Mouse (Mus musculus) gastrocnemius, postnatal 10 days (tissue): Measurements from ENCODE around the gene B230217C12Rik. TPM values are rescaled to one million over a fixed set of nuclear protein-coding genes. Genes with fewer than 3 reads are reported as not detected.
"Not testable (repeated sequence)": the region's sequence is repeated elsewhere in the genome, so short reads cannot be mapped to it uniquely, and the experiment has no call there.

Source experiments
- DNase-seq: peaks from one replicate; pipeline ENCODE4 v3.0.0; 2021; ENCODE audit warnings: mixed read lengths
- total RNA-seq, 2 experiments: library from RNA; stranded (reverse); gene quantifications; 2 replicates each; pipeline ENCODE4 v1.2.3; 2021

Gene B230217C12Rik
- total RNA-seq, 2 experiments from 2014 or later, result 0.95 to 1.1 TPM

DNA sequence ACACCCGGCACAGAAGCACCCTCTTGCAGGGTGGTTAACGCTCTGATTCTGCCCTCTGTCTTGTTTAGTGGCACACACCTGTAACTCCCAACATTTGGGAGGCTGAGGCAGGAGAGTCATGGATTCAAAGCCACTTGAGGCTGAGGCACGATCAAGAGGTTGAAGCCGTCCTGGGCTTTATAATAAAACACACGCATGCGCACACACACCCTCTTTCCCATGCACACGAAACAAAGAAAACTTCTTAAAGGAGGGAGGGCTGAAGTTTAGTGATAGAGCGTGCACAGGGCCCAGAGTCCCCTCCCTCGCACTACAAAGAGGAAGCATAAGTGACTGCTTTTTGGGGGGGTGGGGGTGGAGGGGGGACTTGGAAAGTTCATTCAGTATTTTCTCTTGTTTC is 14.6 kb upstream of the B230217C12Rik start:
- no peak for DNase-seq

DNA sequence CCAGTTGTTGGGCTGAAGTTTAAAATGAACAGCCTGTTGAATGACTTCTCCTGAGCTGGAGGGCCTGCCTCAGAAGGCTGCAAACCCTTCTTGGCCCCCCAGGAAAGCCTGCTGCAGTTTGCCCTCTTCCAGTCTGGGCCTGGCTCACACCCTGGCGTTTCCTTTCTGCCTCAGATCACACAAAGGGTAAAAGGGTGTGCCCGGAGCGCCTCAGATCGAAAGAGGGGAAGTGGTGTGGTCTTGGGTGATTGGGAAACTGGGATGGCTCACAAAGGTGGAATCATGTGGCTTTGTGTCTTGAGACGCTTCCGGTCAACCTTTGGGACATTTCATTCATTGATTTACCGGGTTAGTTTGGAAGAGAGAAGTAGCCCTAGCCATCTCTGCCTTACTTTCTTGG is 14.2 kb upstream of the B230217C12Rik start:
- no peak for DNase-seq

DNA sequence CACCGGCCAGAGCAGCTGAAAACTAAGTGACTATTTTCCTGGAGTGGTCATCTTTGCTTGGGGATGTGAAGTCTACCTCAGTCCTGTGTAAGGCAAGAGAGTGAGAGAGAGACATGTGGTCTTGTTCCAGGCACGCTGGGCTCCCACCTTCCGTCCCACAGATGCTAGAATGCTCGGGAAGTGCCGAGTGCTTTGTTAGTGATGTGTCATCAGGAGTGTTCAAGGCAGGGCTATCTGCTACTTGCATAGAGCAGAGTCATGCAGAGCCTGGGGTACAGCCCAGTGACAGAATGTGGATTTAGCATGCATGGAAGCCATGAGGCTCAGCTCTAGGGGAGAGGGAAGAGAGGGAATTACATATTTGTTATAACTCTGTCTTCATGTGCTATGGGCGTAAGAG is 12.9 kb upstream of the B230217C12Rik start:
- DNase-seq, result no peak

DNA sequence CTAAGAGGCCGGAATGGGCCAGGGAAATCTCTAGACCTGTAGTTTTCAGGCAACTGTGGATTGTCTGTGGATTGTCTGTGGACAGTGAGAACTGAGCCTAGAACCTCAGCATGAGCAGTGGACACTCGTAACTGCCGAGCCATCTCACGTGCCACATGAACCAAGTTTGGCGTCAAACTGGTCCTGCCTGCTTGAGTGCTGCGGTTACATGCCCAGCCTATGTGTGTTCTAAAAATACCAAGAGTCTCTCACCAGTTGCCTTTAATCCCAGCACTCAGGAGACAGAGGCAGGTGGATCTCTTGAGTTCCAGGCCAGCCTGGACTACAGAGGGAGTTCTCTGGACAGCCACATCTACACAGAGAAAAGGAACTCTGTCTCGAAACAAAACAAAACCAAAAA is 11.2 kb upstream of the B230217C12Rik start:
- DNase-seq, result no peak

DNA sequence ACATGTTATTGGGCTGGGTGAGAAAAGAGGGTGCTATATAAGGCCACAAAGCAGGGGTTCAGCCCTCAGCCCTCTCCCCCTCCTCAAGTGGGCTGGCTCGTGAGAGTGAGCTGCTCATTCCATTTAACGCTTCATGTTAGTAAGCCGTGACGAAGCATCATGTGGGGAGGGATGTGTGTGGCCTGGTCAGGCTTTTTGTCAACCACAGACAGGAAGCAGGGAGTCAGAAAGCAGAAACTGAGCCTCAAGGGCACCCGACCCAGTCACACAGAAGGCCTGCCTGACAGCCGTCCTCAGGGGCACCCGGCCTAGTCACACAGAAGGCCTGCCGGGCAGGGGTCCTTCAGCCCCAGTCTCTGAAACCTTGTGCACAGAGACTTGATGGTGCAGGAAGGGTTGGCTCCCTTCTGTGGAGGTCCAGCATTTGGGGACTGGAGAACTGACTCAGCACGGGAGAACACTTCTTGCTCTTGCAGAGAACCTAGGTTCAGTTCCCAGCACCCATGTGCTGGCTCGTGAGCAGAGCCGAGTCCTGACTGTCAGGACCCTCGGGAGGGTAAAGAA is 10.6 kb upstream of the B230217C12Rik start:
- no peak for DNase-seq

DNA sequence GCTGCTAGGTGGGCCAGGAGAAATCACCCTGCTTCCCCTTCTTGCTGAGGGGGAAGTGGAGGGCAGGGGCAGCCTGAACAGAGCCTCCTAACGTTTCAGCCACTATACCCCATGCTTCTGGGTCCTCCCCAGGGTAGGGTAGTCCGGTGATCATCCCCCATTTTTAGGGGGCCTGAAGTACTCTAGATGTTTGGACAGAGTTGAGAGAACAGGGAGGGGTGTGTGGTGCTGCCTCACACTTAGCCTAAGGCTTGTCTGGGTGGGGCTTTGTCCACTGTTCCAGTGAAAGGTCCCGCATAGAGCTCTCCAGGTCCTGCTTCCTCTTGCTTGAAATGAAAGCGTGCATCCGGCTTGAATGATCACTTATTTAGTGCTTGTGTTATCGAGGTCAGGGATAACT is 10.1 kb upstream of the B230217C12Rik start:
- DNase-seq, result no peak

DNA sequence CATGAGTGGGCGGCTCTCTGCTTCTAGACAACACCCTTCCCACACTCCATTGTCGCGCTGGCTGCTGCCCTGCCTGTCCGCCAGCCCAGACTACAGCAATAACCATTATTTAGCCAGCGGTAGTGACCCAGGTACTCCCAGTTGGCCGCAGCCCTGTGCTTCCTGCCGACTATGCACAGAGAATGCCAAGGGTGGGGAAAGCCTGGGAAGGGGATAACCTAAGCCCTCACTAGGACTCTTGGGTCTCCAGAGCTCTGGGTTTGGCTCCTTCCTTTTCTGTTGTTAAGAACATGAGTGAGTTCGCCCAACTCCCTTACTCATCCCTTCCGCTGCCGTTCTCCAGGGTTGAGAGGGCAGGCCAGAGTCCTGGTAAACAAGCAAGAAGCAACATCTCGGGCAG is 8.6 kb upstream of the B230217C12Rik start:
- DNase-seq, result no peak

DNA sequence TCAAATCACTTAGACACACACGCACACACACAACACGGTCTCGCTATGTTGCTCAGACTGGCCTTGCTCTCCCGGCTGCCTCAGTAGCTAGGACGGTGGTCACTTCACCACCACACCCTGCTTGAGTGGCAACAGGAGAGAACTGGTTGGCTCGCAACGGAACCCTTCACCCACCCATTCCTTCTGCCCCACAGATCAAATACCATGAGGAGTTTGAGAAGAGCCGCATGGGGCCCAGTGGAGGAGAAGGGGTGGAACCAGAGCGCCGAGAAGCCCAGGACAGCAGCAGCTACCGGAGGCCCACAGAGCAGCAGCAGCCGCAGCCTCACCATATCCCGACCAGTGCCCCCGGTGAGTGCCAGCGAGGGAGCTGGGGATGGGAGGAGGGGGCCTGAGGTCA is 7.2 kb upstream of the B230217C12Rik start:
- DNase-seq, result no peak

DNA sequence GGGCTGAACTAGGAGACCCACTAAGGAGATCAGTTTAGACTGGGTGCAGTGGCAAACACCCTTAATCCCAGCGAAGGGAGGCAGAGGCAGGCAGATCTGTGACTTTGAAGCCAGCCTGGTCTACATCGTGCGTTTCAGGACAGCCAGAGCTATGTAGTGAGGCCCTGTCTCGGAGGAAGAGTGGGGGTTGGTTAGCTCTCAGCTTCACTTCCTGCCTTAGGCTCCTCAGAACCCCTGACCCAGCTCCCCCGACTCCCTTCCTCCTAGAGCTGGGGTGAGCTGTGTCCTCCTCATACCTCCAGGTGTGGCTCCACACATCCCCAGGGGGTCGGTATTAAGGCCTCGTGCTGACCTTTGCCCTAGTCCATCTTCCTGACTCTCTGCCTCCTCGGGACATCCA is 4.0 kb upstream of the B230217C12Rik start:
- no peak for DNase-seq

DNA sequence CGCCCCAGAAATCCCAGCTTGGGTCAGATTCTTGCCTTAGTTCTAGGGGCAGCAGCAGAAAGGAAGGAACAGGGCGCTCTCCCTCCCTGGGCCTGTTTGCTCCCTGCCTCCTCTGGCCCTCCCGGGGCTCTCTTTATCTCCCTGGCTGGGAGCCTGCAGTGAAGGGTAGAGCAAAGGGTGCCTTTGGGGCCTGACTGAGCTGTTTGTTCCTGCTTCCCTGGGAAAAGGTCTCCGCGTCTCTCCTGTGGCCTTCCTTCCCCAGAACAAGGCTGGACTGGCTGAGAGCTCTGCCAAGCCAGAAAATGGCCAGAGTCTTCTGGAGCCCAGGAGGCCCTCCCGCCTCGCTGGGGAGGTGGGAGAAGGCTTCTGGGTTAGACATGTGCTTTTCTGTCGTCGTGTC is 3.5 kb upstream of the B230217C12Rik start:
- DNase-seq, result not testable (repeated sequence)

DNA sequence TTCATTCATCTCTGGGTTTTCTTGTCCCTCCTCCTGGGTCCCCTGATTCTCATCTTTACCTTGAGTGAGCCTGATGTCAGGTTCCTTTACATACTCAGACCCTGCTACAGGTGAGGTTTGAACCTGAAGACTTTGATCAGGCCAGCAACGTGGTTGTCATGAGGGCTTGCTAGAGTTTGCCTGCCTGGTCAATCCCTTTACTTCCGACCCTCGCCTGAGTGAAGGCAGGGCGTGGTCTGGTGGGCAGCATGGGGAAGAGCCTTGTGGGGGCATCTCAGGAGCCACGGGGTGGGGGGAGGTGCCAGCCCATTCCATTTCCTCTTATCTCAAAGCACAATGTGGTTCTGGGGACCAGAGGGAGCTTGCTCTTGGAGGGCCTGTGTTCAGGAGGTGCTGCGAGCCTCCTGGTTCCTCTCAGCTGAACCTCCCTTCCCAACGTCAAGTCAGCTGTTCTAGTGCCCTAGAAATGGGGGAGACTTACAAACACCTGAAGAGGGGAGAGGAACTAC is 2.9 kb upstream of the B230217C12Rik start:
- no peak for DNase-seq

DNA sequence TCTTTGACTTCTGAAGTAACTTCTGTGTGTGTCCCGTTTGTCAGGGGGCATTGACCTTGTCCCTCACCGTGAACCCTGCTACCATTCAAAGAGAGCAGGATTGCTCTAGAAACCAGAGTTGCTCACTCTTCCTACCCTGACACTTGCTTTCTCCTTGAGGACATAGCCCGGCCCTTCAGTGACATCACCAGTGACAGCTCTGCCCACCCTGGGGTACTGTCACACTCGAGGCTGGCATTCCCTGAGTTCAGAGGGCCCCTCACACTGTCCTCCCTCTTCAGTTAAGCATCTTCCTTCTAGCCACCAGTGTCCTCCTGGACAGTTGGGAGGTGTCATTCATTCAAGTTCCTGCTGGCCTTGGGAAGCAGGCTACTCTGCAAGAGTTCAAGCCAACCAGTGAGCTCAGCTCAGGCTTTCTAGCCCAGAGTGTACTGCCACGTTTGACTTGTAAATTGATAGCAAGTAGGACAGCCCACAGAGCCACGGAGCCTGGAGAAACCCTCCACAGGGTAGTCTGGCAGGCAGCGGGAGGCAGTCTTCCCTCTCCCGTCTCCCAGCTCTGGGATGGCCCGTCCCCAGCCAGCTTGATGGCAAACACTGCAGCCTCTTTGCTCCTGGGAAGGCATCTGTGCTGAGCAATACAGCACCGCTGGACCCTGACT is 1.7 kb upstream of the B230217C12Rik start:
- no peak for DNase-seq

DNA sequence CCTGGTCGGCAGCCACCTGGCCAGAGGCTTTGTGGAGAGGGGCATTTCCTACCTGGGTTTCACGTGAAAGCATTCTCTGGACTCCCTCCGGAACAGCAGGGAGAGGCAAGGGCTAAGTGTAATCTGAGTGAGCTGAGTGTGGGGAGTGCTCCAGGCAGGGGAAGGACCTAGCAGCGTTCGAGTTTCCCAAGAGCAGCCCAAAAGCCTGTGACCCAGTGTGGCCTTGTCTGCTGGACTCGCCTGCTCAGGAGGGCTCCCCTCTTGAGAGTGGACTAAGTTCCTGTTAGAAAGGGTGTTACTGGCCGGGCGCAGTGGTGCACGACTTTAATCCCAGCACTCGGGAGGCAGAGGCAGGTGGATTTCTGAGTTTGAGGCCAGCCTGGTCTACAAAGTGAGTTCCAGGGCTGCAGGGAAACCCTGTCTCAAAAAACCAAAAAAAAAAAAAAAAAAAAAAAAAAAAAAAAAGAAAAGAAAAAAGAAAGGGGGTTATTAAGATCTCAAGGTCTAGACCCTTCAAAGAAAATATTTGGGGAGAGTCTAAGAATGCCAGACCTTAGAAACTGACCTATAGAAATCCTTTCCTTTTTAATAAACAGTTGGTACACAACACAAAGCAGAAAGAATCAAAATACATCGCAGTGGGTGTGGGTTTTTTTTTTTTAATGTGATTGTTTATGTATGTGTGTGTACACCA is 992 bp upstream of the B230217C12Rik start:
- no peak for DNase-seq

DNA sequence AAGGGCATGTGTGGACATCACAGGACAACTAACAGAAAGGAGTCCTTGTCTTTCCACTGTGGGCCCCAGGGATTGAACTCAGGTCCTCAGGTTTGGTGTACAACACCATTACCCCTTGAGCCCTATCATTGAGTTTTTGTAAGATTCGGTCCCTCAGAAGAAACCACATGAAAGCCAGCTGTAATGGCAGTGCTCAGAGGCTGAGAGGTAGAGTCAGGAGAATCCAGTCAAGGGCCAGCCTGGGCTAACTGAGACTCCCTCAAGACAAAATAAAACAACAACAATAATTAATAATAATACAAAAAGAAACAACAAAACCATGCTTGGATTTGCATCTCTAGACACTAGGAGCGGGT is 467 bp upstream of the B230217C12Rik start:
- DNase-seq, result no peak

DNA sequence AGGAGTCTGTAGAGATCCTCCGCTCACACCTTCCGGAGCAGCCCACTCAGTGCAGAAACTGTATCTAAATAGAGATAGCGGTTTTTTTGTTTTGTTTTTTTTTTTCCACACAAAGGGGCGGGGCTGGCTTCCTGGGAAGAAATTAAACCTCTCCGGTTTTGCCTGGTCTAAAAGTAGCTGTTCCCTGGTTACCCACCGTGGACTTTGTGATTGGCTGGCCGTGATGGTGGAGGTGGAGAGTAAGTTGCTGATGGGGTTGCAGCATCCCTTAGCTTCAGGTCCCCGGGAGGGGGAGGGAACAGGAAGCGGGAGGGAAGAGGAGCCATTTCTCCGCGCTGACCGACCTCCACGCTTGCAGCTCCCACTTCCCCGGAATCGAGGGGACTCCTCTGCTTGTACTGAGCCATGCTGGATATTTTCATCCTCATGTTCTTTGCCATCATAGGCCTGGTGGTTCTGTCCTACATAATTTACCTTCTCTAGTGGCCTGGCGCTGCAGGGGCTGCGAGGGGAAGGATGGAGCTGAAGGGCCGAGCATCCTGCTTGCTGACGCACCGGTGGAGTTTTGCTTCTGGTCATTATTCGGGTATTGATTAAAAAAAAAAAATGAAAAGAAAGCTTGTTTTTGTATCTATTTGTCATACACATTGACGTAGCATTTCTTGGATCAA is 546 bp downstream of the B230217C12Rik start:
- DNase-seq, result peak; percentile 57

DNA sequence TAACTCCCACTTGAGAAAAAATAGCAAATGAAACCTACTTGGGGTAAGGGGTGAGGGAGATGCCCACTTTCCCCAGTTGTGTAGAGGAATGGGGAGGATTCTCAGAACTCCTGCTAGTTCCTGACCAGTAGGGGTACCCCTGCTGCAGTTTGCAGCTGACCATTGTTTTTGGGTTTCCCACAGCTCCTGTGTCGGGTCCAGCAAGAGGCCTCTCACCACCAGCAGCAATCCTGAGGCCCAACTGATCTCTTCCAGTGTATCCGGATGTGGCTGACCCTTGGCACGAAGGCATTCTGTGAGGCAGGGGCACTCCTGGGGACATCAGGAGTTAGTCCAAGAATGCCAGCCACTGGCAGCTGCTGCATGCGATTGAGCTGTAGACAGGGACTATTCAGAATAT is 1.4 kb downstream of the B230217C12Rik start:
- DNase-seq, result no peak

DNA sequence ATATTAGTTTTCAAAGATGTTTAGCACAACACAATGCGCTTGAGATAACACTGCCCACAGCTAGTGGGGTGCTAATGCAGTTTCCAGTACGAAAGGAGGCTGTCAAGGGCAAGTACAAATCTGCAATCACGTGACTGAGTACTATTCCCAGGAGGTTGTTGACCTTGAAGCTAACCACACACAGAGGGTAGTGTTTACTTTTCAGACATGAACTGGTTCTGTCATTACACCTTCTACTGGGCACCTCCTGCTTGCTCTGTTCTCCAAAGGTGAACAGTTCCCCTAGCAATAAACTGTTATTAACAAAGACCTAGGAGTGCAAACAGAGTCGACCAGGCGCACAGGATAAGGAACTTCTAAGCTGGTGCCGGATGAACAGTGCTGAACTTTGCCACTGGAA is 9.8 kb downstream of the B230217C12Rik start:
- no peak for DNase-seq

DNA sequence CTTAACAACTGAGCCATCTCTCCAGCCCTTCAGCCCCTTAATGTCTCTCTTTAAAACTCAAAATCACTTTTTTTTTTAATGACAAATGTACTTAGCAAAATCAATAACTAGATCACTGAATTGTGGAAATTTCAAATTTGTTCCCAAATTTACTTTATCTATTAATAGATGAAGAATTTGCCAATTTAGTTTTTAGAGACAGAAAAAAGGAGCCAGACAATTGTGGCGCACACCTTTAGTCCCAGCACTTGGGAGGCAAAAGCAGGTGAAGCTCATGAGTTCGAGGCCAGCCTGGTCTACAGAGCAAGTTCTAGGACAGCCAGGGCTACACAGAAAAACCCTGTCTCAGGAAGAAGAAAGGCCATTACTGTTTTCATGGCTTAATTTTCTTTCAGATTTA is 11.0 kb downstream of the B230217C12Rik start:
- no peak for DNase-seq

DNA sequence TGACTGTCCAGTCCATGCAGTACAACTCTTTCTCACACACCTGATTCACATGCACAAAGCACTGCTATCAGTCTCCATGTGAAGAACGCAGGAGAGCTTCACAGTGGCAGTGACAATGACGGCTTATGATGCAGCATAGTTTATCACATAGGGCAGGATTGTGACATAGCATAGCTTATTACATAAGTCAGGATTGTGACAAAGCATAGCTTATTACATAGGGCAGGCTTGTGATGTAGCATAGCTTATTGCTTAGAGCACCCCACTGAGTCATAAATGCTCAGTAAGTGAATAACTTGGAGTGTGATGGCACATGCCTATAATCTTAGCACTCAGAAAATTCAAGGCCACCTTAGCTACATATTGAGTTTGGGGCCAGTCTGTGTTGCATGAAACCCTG is 14.9 kb downstream of the B230217C12Rik start:
- no peak for DNase-seq

DNA sequence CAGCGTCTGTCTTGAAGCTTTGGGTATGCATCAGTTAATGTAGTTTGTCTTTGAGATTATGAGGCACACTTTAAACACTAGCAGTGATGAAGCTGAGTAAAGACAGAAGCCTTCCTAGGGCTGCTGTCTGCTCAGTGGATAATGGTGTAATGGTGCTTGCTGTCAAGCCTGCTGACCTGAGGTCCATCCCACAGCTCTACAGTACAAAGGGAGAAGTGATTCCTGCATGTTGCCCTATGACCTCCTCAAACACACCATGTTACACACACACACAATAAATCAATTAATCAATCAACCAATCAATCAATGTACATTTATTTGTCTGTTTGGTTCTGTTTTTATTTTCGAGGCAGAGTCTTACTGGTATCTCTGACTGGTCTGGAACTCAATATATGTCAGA is 21.6 kb downstream of the B230217C12Rik start:
- DNase-seq, result no peak

DNA sequence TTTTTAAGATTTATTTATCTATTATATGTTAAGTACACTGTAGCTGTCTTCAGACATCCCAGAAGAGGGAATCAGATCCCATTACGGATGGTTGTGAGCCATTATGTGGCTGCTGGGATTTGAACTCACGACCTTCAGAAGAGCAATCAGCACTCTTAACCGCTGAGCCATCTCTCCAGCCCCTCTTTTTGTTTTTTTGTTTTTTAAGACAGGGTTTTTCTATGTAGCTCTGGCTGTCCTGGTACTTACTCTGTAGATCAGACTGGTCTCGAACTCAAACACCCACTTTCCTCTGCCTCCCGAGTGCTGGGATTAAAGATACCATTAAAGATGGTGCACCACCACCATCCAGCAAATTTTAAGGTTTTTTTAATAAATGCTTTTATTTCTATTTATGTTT is 24.8 kb downstream of the B230217C12Rik start:
- no peak for DNase-seq

DNA sequence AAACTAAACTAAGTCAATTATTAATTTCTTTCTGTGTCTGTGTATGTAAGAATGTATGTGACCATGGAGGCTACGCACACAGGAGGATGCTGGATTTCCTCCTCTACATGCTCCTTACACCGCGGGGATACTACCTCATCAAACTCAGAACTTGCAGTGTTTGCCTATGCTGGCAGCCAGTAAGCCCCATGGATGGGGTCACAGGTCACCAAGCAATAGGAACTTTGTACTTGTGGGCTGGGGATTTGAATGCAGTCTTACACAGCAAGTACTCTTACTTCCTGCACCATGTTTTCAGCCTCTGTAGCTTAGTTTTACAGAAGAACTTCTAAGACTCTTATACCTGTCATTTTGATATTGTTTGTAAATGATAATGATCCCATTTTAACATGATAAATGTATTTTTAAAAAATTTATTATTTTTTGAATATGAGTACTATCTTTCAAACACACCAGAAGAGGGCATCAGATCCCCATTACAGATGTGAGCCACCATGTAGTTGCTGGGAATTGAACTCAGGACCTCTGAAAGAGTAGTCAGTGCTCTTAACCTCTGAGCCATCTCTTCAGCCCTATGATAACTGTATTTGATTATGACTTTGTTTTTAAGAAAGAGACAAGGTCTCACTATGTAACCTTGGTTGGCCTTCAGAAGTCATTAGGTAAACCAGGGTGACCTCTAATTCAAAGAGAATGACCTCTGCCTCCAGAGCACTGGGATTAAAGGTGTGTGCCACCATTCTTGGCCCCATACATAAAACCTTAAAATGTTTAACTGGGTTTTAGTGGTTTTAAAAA is 25.7 kb downstream of the B230217C12Rik start:
- DNase-seq, result no peak
